Mouse (Mus musculus): ENCODE measurements around the gene Ndufaf3. TPM values are rescaled to one million over a fixed set of nuclear protein-coding genes. Genes with fewer than 3 reads are reported as not detected.

The Ndufaf3 gene
- polyA plus RNA-seq, 1 experiment from 2014 or later, result 48.4 TPM

DNA sequence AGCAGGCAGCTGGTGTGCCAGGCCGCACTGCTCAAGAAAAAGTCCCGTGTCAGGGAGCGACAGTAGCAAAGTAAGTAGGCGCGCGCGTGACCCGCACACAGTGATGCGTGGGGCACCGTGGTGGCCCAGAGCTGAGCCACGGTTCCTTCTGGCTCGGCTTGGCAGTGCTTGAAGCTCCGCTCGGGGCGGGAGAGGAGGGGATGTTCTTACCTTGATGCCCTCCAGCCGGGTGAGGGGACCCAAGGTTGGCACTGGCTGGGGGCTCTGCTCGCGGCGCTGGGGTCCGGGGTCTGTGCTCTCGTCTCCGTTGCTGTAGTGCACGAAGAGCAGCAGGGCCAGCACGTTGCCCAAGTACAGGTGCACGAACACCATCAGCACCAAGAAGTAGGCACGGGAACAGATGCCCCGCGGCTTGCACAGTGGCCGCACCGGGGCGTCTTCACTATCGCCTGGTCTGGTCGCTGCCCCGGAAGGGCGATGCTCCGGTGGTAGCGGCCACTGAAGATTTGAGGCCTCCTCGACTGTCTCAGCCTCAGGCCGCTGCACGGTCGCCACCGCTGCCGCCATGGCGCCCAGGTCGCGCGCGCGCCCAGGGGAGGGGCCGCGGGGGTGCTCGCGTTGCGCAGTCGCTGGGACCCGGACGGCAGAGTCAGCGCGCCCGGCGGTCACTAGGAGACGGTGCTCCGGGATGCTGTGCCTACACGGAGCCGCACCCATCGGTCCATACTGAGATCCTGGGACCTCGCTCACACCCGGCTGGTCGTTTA is 29.9 kb upstream of the Ndufaf3 start, which contains the start of gene P4htm:
TSS of gene P4htm (minus strand) at position 670 of the 767 bp plus-strand sequence.
- Histone ChIP-seq H3K9me3 (replicated peaks; ENCODE audit: control insufficient read depth, low read length) (no peaks in the 10 kb centered on the region), H3K27ac (replicated peaks; ENCODE audit: low read depth, low read length) (no peak within 1 kb of the TSS), H3K36me3 (replicated peaks; ENCODE audit: control insufficient read depth, insufficient read depth, low read depth, low read length) (no peaks in the 10 kb centered on the region), H3K4me3 (ENCODE audit: low read depth, low read length) (peak within 1 kb of the TSS; percentile 63), H3K4me2 (ENCODE audit: low read depth, low read length) (peak within 1 kb of the TSS; percentile 81), H3K27me3 (ENCODE audit: control insufficient read depth, insufficient read depth, low read length) (no peaks in the 10 kb centered on the region), H3K9ac (replicated peaks; ENCODE audit: low read length) (peak within 1 kb of the TSS; percentile 72), H3K4me1 (ENCODE audit: control insufficient read depth, insufficient read depth, low read length) (no peaks in the 10 kb centered on the region)
- ATAC-seq (replicated peaks; ENCODE audit: insufficient number of reproducible peaks, low FRiP score, low TSS enrichment, low read depth), result peak; percentile 86
- DNase-seq (ENCODE audit: low spot score), result peak; percentile 79
- 2% methylated on average over 69 of the region's 69 CpGs for WGBS

- ATAC-seq (replicated peaks; ENCODE audit: insufficient number of reproducible peaks, low FRiP score, low TSS enrichment, low read depth) (no peak), DNase-seq (ENCODE audit: low spot score) (no peak)
- WGBS, result 80% methylated on average over 3 of the region's 3 CpGs
- H3K27ac ChIP-seq (replicated peaks; ENCODE audit: low read depth, low read length), result no peak overlapping the region
- H3K4me1 ChIP-seq (ENCODE audit: control insufficient read depth, insufficient read depth, low read length), result peaks cover 3% of the 10 kb centered on the region; the same call in 1 of the 2 replicates
- H3K36me3 ChIP-seq (replicated peaks; ENCODE audit: control insufficient read depth, insufficient read depth, low read depth, low read length), result no peaks in the 10 kb centered on the region
- no peak overlapping the region for H3K9ac ChIP-seq (replicated peaks; ENCODE audit: low read length)
- no peaks in the 10 kb centered on the region for H3K27me3 ChIP-seq (ENCODE audit: control insufficient read depth, insufficient read depth, low read length)
- no peak overlapping the region for H3K4me3 ChIP-seq (ENCODE audit: low read depth, low read length)
- H3K9me3 ChIP-seq (replicated peaks; ENCODE audit: control insufficient read depth, low read length), result no peaks in the 10 kb centered on the region
- no peak overlapping the region for H3K4me2 ChIP-seq (ENCODE audit: low read depth, low read length)
These were observed 27.1 kb upstream of the Ndufaf3 start for GRCm38 (mm10) chr9:108594354-108594753.

DNA sequence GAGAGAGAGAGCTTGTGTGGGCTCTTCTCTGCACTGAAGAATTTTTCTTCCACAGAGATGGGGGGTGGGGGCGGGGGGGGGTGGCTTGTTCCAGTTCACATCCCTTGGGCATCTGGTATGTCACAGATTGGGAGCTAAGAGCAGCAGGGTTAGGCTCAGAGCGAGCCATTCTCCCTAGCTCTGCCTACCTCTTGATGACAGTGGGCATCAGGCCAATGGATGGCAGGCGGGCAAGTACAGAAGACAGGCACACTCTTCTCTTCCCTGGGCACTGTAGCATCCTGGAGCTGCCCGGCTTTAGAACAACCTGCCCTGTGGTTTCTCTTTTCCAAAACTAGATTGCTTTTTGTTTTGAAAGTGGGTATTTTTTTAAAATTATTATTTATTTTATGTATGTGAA is 24.2 kb upstream of the Ndufaf3 start:
- H3K4me3 ChIP-seq (ENCODE audit: low read depth, low read length), result no peak overlapping the region
- no peak overlapping the region for H3K27ac ChIP-seq (replicated peaks; ENCODE audit: low read depth, low read length)
- no peaks in the 10 kb centered on the region for H3K36me3 ChIP-seq (replicated peaks; ENCODE audit: control insufficient read depth, insufficient read depth, low read depth, low read length)
- peaks cover 16% of the 10 kb centered on the region for H3K4me1 ChIP-seq (ENCODE audit: control insufficient read depth, insufficient read depth, low read length)
- 85% methylated on average over 4 of the region's 4 CpGs for WGBS
- H3K9ac ChIP-seq (replicated peaks; ENCODE audit: low read length), result no peak overlapping the region
- H3K4me2 ChIP-seq (ENCODE audit: low read depth, low read length), result no peak overlapping the region
- H3K27me3 ChIP-seq (ENCODE audit: control insufficient read depth, insufficient read depth, low read length), result no peaks in the 10 kb centered on the region
- no peaks in the 10 kb centered on the region for H3K9me3 ChIP-seq (replicated peaks; ENCODE audit: control insufficient read depth, low read length)
- ATAC-seq (replicated peaks; ENCODE audit: insufficient number of reproducible peaks, low FRiP score, low TSS enrichment, low read depth) (no peak), DNase-seq (ENCODE audit: low spot score) (no peak)

- no peak overlapping the region for H3K4me2 ChIP-seq (ENCODE audit: low read depth, low read length)
- H3K4me3 ChIP-seq (ENCODE audit: low read depth, low read length), result no peak overlapping the region
- 68% methylated on average over 5 of the region's 5 CpGs for WGBS
- no peaks in the 10 kb centered on the region for H3K9me3 ChIP-seq (replicated peaks; ENCODE audit: control insufficient read depth, low read length)
- DNase-seq (ENCODE audit: low spot score), result no peak
- no peak overlapping the region; the same call in 1 of the 2 replicates for H3K9ac ChIP-seq (replicated peaks; ENCODE audit: low read length)
- peaks cover 16% of the 10 kb centered on the region for H3K4me1 ChIP-seq (ENCODE audit: control insufficient read depth, insufficient read depth, low read length)
- H3K27ac ChIP-seq (replicated peaks; ENCODE audit: low read depth, low read length), result no peak overlapping the region
- no peaks in the 10 kb centered on the region for H3K36me3 ChIP-seq (replicated peaks; ENCODE audit: control insufficient read depth, insufficient read depth, low read depth, low read length)
- ATAC-seq (replicated peaks; ENCODE audit: insufficient number of reproducible peaks, low FRiP score, low TSS enrichment, low read depth), result no peak
- H3K27me3 ChIP-seq (ENCODE audit: control insufficient read depth, insufficient read depth, low read length), result no peaks in the 10 kb centered on the region
These were observed 22.0 kb upstream of the Ndufaf3 start for GRCm38 (mm10) chr9:108589229-108589628.

DNA sequence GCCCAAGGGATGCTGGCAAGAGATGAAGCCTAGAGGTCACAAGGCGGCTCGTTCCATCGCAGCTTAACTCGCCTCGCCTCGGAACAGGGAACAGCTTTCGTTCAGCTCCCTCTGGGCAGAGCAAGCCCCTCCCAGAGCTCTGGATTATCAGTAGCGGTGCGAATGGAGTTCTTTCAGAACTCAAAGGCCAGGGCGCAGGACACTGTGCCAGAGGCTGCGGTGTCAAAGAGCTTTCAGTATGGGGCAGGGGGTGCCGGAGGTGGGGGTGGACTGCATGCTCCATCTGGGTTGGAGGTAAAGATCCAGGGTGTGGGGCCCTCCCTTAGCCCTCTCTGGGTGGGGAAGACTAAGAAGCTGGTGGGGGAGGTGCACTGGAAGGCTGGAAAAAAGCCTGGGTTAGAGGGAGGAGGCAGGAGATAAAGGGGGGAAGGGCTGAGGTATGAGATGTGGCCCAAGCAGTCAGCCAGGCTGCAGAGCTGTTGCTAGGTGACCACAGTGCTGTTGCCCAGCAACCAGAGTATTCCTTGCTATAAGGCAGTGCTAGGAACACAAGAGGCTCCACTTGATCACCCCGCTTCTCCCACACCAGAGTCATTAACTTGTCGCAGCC is 20.4 kb upstream of the Ndufaf3 start:
- H3K9me3 ChIP-seq (replicated peaks; ENCODE audit: control insufficient read depth, low read length), result no peaks in the 10 kb centered on the region
- WGBS, result under 1% methylated on average over 14 of the region's 14 CpGs

GRCm38 (mm10) chr9:108579344-108579690 is 12.1 kb upstream of the Ndufaf3 start:
- H3K27me3 ChIP-seq (ENCODE audit: control insufficient read depth, insufficient read depth, low read length), result no peaks in the 10 kb centered on the region
- 74% methylated on average over 5 of the region's 5 CpGs for WGBS
- peak overlapping the region; percentile 77 for H3K9ac ChIP-seq (replicated peaks; ENCODE audit: low read length)
- H3K4me1 ChIP-seq (ENCODE audit: control insufficient read depth, insufficient read depth, low read length), result peaks cover 10% of the 10 kb centered on the region
- peaks cover 2% of the 10 kb centered on the region for H3K36me3 ChIP-seq (replicated peaks; ENCODE audit: control insufficient read depth, insufficient read depth, low read depth, low read length)
- H3K27ac ChIP-seq (replicated peaks; ENCODE audit: low read depth, low read length), result peak overlapping the region; percentile 86
- DNase-seq (ENCODE audit: low spot score) (no peak), ATAC-seq (replicated peaks; ENCODE audit: insufficient number of reproducible peaks, low FRiP score, low TSS enrichment, low read depth) (no peak)
- H3K4me2 ChIP-seq (ENCODE audit: low read depth, low read length), result peak overlapping the region; percentile 74
- H3K9me3 ChIP-seq (replicated peaks; ENCODE audit: control insufficient read depth, low read length), result no peaks in the 10 kb centered on the region
- peak overlapping the region; percentile 92; the same call in 1 of the 2 replicates for H3K4me3 ChIP-seq (ENCODE audit: low read depth, low read length)

More for the DNA sequence above, 20.4 kb upstream of the Ndufaf3 start:
- Histone ChIP-seq H3K36me3 (replicated peaks; ENCODE audit: control insufficient read depth, insufficient read depth, low read depth, low read length) (no peaks in the 10 kb centered on the region), H3K9ac (replicated peaks; ENCODE audit: low read length) (peak overlapping the region; percentile 49), H3K4me2 (ENCODE audit: low read depth, low read length) (peak overlapping the region; percentile 60), H3K4me3 (ENCODE audit: low read depth, low read length) (peak overlapping the region; percentile 6; the same call in 1 of the 2 replicates), H3K4me1 (ENCODE audit: control insufficient read depth, insufficient read depth, low read length) (peaks cover 16% of the 10 kb centered on the region), H3K27me3 (ENCODE audit: control insufficient read depth, insufficient read depth, low read length) (no peaks in the 10 kb centered on the region), H3K27ac (replicated peaks; ENCODE audit: low read depth, low read length) (peak overlapping the region; percentile 93)
- ATAC-seq (replicated peaks; ENCODE audit: insufficient number of reproducible peaks, low FRiP score, low TSS enrichment, low read depth), result peak; percentile 96
- peak; percentile 95 for DNase-seq (ENCODE audit: low spot score)

GRCm38 (mm10) chr9:108578545-108579343 is 11.5 kb upstream of the Ndufaf3 start, which contains the start of gene Wdr6:
Gene Wdr6, minus strand, starts transcription at chr9:108578739.
- H3K9ac ChIP-seq (replicated peaks; ENCODE audit: low read length), result peak within 1 kb of the TSS; percentile 77
- ATAC-seq (replicated peaks; ENCODE audit: insufficient number of reproducible peaks, low FRiP score, low TSS enrichment, low read depth) (peak; percentile 93), DNase-seq (ENCODE audit: low spot score) (peak; percentile 98)
- peak within 1 kb of the TSS; percentile 92 for H3K4me3 ChIP-seq (ENCODE audit: low read depth, low read length)
- no peaks in the 10 kb centered on the region for H3K9me3 ChIP-seq (replicated peaks; ENCODE audit: control insufficient read depth, low read length)
- peaks cover 6% of the 10 kb centered on the region for H3K36me3 ChIP-seq (replicated peaks; ENCODE audit: control insufficient read depth, insufficient read depth, low read depth, low read length)
- H3K27ac ChIP-seq (replicated peaks; ENCODE audit: low read depth, low read length), result peak within 1 kb of the TSS; percentile 86
- H3K4me2 ChIP-seq (ENCODE audit: low read depth, low read length), result peak within 1 kb of the TSS; percentile 74
- WGBS, result 5% methylated on average over 51 of the region's 51 CpGs
- H3K27me3 ChIP-seq (ENCODE audit: control insufficient read depth, insufficient read depth, low read length), result no peaks in the 10 kb centered on the region
- peaks cover 10% of the 10 kb centered on the region for H3K4me1 ChIP-seq (ENCODE audit: control insufficient read depth, insufficient read depth, low read length)

Data from embryonic facial prominence, embryonic 11.5 days (tissue).